Mouse (Mus musculus) neural tube, embryonic 15.5 days (tissue): ENCODE data around the gene Slpi. TPM values are rescaled to one million over a fixed set of nuclear protein-coding genes. Genes with fewer than 3 reads are reported as not detected.
"Not testable (repeated sequence)": the region's sequence is repeated elsewhere in the genome, so short reads cannot be mapped to it uniquely, and the experiment has no call there.

ENCODE experiments used
- ATAC-seq: fragments of 200-750 bp; cut with Nextera tagmentation; 2 replicates; pipeline ENCODE4 v1.8.0; 2017; ENCODE audit warnings: mild to moderate bottlenecking, moderate TSS enrichment, moderate library complexity; ENCODE audit not compliant: low FRiP score
- H3K27ac ChIP-seq: fragments of 300-500 bp; sonication (generic); replicated peaks from 2 replicates; pipeline ENCODE4 v1.5.1; 2015; ENCODE audit warnings: mild to moderate bottlenecking, inconsistent platforms
- H3K27me3 ChIP-seq: fragments of 300-500 bp; sonication (generic); replicated peaks from 2 replicates; pipeline ENCODE4 v1.6.1; 2015; ENCODE audit warnings: inconsistent platforms
- H3K36me3 ChIP-seq: fragments of 300-500 bp; sonication (generic); 2 replicates; pipeline ENCODE4 v1.6.1; 2015; ENCODE audit warnings: inconsistent platforms
- H3K4me1 ChIP-seq: fragments of 300-500 bp; sonication (generic); 2 replicates; pipeline ENCODE4 v1.6.1; 2015; ENCODE audit warnings: inconsistent platforms
- H3K4me2 ChIP-seq: fragments of 300-500 bp; sonication (generic); 2 replicates; pipeline ENCODE4 v1.6.1; 2015; ENCODE audit warnings: inconsistent platforms, mild to moderate bottlenecking, moderate library complexity
- H3K4me3 ChIP-seq: fragments of 300-500 bp; sonication (generic); replicated peaks from 2 replicates; pipeline ENCODE4 v1.5.1; 2015; ENCODE audit warnings: mild to moderate bottlenecking, inconsistent platforms
- H3K9ac ChIP-seq: fragments of 300-500 bp; sonication (generic); replicated peaks from 2 replicates; pipeline ENCODE4 v1.6.1; 2015; ENCODE audit warnings: mild to moderate bottlenecking, inconsistent platforms
- H3K9me3 ChIP-seq: fragments of 300-500 bp; sonication (generic); replicated peaks from 2 replicates; pipeline ENCODE4 v1.6.1; 2016; ENCODE audit warnings: inconsistent platforms
- WGBS: fragments of 180-500 bp; shearing (Covaris S2); methylation state at CpG from one replicate; pipeline ENCODE4 v1.1.7; 2015; ENCODE audit warnings: mixed read lengths; 5-methylcytosine and 5-hydroxymethylcytosine counted together
- polyA plus RNA-seq: library from polyadenylated mRNA; unstranded; fragments of >200 nt; fragmentation: Nextera tagmentation; extraction: Ambion mirVana; gene quantifications from 2 replicates; pipeline ENCODE4 v1.2.1, GENCODE M21; 2015

Gene Slpi
- polyA plus RNA-seq, 1 experiment from 2014 or later, result 0.36 TPM

DNA sequence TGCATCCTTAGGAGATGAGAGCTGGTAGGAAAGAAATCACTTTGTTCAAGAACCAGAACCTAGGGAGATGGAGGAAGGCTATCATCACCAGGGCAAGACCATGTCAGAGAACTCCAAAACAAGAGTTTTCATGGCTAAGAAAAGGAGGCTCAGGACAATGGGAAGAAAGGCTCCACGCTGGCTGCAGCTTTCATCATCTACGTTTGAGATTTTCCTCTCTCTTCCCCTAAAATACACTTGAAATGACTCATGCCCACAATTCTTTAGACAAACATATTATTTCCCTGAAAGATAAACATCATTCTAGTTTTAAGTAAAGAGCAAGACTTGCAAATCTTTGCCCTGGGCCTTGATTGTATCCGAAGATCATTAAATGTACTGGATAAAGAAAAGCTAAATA is 17.5 kb downstream of the Slpi start:
- no peak for ATAC-seq
- H3K9ac ChIP-seq, result no peak overlapping the region
- H3K4me1 ChIP-seq, result no peaks in the 10 kb centered on the region
- H3K36me3 ChIP-seq, result no peaks in the 10 kb centered on the region
- H3K27ac ChIP-seq, result no peak overlapping the region
- no peaks in the 10 kb centered on the region for H3K9me3 ChIP-seq
- H3K27me3 ChIP-seq, result no peaks in the 10 kb centered on the region
- 84% methylated on average over 3 of the region's 3 CpGs for WGBS
- no peak overlapping the region for H3K4me2 ChIP-seq
- H3K4me3 ChIP-seq, result no peak overlapping the region

DNA sequence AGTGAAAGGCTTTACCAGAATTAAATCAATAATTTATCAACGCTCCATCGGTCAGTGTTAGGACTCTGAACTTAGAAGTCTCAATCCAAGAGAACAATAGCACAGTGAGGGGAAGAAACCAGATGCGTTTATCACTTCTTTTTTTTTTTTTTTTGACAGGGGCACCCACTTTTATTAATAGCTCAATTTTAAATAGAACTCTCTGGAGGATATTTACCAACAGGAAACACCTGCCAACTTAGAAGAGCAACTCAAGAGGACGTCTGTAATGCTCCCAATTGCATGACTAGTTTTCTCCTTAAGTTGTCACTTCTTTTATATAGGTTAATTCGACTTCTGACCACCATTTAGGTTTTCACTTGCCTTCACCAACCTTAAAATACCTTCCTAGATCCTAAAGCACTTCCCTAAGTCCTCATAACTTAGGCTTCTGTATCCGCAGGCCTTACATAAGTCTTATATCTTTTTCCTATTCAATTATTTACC is 20.2 kb downstream of the Slpi start:
- no peak overlapping the region for H3K4me2 ChIP-seq
- H3K4me3 ChIP-seq, result no peak overlapping the region
- no peak overlapping the region for H3K9ac ChIP-seq
- H3K9me3 ChIP-seq, result no peaks in the 10 kb centered on the region
- no peak overlapping the region for H3K27ac ChIP-seq
- no peaks in the 10 kb centered on the region for H3K36me3 ChIP-seq
- H3K27me3 ChIP-seq, result no peaks in the 10 kb centered on the region
- ATAC-seq, result no peak
- WGBS, result 84% methylated on average over 6 of the region's 6 CpGs
- no peaks in the 10 kb centered on the region for H3K4me1 ChIP-seq

DNA sequence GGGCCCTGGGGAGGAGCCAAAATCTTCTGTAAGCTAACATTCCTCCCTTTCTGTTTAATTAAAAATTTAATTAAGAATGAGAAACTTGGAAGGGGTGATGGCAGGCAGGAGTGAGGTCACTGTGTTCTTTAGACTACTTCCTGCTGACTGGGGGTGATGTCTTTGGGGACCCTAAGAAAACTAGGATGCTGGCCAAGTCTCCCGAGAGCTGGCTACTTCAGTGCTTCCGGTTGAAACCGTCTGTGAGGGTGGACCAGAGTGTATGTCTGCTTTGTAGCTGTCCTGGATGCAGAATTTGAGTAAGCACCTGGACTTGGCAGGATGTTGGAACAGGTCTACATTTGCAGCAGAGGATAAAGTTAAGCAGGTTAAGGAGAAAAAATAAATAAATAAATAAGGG is 21.9 kb downstream of the Slpi start:
- Histone ChIP-seq H3K4me3 (no peak overlapping the region), H3K27me3 (no peaks in the 10 kb centered on the region), H3K4me1 (no peaks in the 10 kb centered on the region), H3K9ac (no peak overlapping the region), H3K27ac (no peak overlapping the region), H3K9me3 (no peaks in the 10 kb centered on the region), H3K4me2 (no peak overlapping the region), H3K36me3 (no peaks in the 10 kb centered on the region)
- no peak for ATAC-seq
- 78% methylated on average over 3 of the region's 3 CpGs for WGBS

GRCm38 (mm10) chr2:164360974-164361657 is 27.8 kb downstream of the Slpi start:
- Histone ChIP-seq H3K4me1 (no peaks in the 10 kb centered on the region), H3K36me3 (no peaks in the 10 kb centered on the region), H3K4me3 (no peak overlapping the region), H3K9ac (no peak overlapping the region), H3K4me2 (no peak overlapping the region), H3K9me3 (no peaks in the 10 kb centered on the region), H3K27ac (no peak overlapping the region), H3K27me3 (no peaks in the 10 kb centered on the region)
- ATAC-seq, result no peak
- WGBS, result 40% methylated on average over 13 of the region's 13 CpGs

- H3K9ac ChIP-seq, result no peak overlapping the region
- H3K4me3 ChIP-seq, result no peak overlapping the region
- no peaks in the 10 kb centered on the region for H3K9me3 ChIP-seq
- no peaks in the 10 kb centered on the region for H3K27me3 ChIP-seq
- no peak overlapping the region for H3K27ac ChIP-seq
- no peak for ATAC-seq
- H3K4me1 ChIP-seq, result no peaks in the 10 kb centered on the region
- H3K4me2 ChIP-seq, result no peak overlapping the region
- no peaks in the 10 kb centered on the region for H3K36me3 ChIP-seq
- WGBS, result 79% methylated on average over 5 of the region's 5 CpGs
These were observed 29.2 kb downstream of the Slpi start for GRCm38 (mm10) chr2:164359668-164360067.

- Histone ChIP-seq H3K27ac (no peak overlapping the region), H3K9me3 (no peaks in the 10 kb centered on the region), H3K27me3 (no peaks in the 10 kb centered on the region), H3K4me1 (no peaks in the 10 kb centered on the region), H3K9ac (no peak overlapping the region), H3K4me3 (no peak overlapping the region), H3K4me2 (no peak overlapping the region), H3K36me3 (no peaks in the 10 kb centered on the region)
- ATAC-seq, result no peak
- 83% methylated on average over 5 of the region's 5 CpGs for WGBS
These were observed 29.9 kb downstream of the Slpi start for GRCm38 (mm10) chr2:164359031-164359430.

- no peaks in the 10 kb centered on the region for H3K27me3 ChIP-seq
- no peaks in the 10 kb centered on the region for H3K4me1 ChIP-seq
- no peak overlapping the region for H3K27ac ChIP-seq
- no peaks in the 10 kb centered on the region for H3K9me3 ChIP-seq
- no peaks in the 10 kb centered on the region for H3K36me3 ChIP-seq
- H3K4me2 ChIP-seq, result no peak overlapping the region
- WGBS, result 85% methylated on average over 3 of the region's 3 CpGs
- no peak for ATAC-seq
- no peak overlapping the region for H3K9ac ChIP-seq
- no peak overlapping the region for H3K4me3 ChIP-seq
These were observed 30.5 kb downstream of the Slpi start for GRCm38 (mm10) chr2:164358373-164358772.

- 81% methylated on average over 11 of the region's 11 CpGs for WGBS
- Histone ChIP-seq H3K27me3 (no peaks in the 10 kb centered on the region), H3K9ac (no peak overlapping the region)
These were observed 32.5 kb downstream of the Slpi start for GRCm38 (mm10) chr2:164356177-164356967.

GRCm38 (mm10) chr2:164353356-164353755 is 35.5 kb downstream of the Slpi start:
- ATAC-seq, result no peak
- no peaks in the 10 kb centered on the region for H3K9me3 ChIP-seq
- H3K27me3 ChIP-seq, result no peaks in the 10 kb centered on the region
- no peaks in the 10 kb centered on the region for H3K4me1 ChIP-seq
- no peak overlapping the region for H3K4me3 ChIP-seq
- H3K27ac ChIP-seq, result no peak overlapping the region
- H3K9ac ChIP-seq, result no peak overlapping the region
- 91% methylated on average over 11 of the region's 11 CpGs for WGBS
- H3K4me2 ChIP-seq, result no peak overlapping the region
- H3K36me3 ChIP-seq, result no peaks in the 10 kb centered on the region

More at GRCm38 (mm10) chr2:164356177-164356967, 32.5 kb downstream of the Slpi start:
- H3K4me2 ChIP-seq, result no peak overlapping the region
- H3K36me3 ChIP-seq, result no peaks in the 10 kb centered on the region
- no peak for ATAC-seq
- no peak overlapping the region for H3K27ac ChIP-seq
- H3K9me3 ChIP-seq, result no peaks in the 10 kb centered on the region
- no peak overlapping the region for H3K4me3 ChIP-seq
- no peaks in the 10 kb centered on the region for H3K4me1 ChIP-seq

DNA sequence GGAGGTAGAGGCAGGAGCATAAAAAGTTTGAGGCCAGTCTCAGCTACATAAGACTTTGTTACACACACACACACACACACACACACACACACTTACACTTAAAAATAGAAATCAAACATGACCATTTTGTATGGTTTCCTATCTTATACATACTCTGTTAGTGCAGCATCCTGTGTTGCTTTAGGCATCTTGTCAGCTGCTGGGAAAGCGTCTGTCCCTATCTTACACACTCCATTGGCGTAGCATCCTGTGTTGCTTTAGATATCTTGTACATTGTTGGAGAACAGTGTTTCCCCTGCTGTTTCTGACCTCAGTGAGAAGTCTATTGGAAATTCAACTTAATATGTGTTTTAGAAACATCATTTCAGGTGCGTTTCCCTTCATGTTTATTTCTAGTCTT is 36.2 kb downstream of the Slpi start:
- no peak overlapping the region for H3K4me3 ChIP-seq
- H3K9me3 ChIP-seq, result no peaks in the 10 kb centered on the region
- no peak overlapping the region for H3K9ac ChIP-seq
- H3K4me1 ChIP-seq, result no peaks in the 10 kb centered on the region
- H3K4me2 ChIP-seq, result no peak overlapping the region
- ATAC-seq, result no peak
- no peaks in the 10 kb centered on the region for H3K27me3 ChIP-seq
- H3K36me3 ChIP-seq, result no peaks in the 10 kb centered on the region
- H3K27ac ChIP-seq, result no peak overlapping the region
- 86% methylated on average over 3 of the region's 3 CpGs for WGBS

DNA sequence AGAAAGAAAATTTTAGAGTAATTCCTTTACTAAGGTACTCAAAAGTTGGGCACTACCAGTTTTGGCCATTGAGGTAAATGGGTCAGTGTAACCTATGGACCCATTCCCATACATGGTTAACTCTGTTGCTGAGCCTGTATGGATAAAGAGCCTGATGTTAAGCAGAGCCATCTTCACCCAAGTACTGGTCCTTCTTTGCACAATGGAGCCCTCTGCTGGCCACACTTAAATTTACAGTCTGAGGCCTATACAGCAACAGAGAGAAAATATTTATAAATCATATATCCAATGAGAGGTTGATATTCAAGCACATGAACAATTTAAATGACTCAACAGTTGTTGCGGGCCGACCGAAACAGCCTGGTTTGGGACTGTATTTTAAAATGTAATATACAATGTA is 39.9 kb downstream of the Slpi start:
- ATAC-seq, result no peak
- 95% methylated on average over 3 of the region's 3 CpGs for WGBS
- Histone ChIP-seq H3K36me3 (no peaks in the 10 kb centered on the region), H3K4me2 (no peak overlapping the region), H3K27me3 (no peaks in the 10 kb centered on the region), H3K4me3 (no peak overlapping the region), H3K9ac (no peak overlapping the region), H3K27ac (no peak overlapping the region), H3K4me1 (no peaks in the 10 kb centered on the region), H3K9me3 (no peaks in the 10 kb centered on the region)

GRCm38 (mm10) chr2:164347697-164348096 is 41.2 kb downstream of the Slpi start:
- ATAC-seq, H3K27ac ChIP-seq, H3K27me3 ChIP-seq, H3K4me1 ChIP-seq, H3K36me3 ChIP-seq, H3K4me2 ChIP-seq, H3K9me3 ChIP-seq, H3K9ac ChIP-seq, H3K4me3 ChIP-seq: not testable (repeated sequence)
